In the genomic region with DNA sequence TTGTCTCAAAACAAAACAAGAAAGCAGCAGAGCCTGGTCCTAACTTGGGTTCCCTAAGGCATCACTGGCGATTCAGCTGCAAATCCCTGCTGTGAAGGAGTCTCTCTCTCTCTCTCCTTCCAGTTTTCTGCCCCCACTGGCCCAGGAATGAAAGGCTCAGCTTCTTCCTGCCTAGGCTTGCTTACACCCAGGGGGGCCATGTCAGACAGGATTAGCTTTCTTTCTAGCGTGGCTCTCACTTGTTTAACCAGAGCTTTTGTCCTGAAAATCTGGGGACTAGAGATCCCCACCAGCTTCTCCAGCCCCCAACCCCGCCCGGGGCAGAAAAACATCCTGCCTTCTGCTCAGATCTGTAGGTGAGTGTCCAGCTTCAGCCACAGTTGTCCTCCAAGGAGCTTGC, we compare ENCODE assay signal across 25 mouse cellular contexts. TPM values are rescaled to one million over a fixed set of nuclear protein-coding genes. Genes with fewer than 3 reads are reported as not detected.
A peak's percentile ranks its signal among the peaks of the same experiment; 100 is the strongest.
DNase-seq lines count a peak whose midpoint lies in the region; ATAC-seq and TF ChIP-seq lines count a peak whose summit lies in the region.
"Had no signal": no experiment of that assay in that cellular context is flagged by ENCODE, and none has a peak within 500 bp of the region (broad histone marks: within the 10 kb centered on the region; RNA-seq: fewer than 3 reads in every experiment).

No protein-coding gene starts in this region.

- H3K4me3 ChIP-seq in forebrain, embryonic 10.5 days, result no peak overlapping the region
- H3K4me3 ChIP-seq in forebrain, postnatal 0 days (ENCODE audit: low read depth, low read length), result no peak overlapping the region
- no peak overlapping the region for H3K4me3 ChIP-seq in embryonic facial prominence, embryonic 10.5 days
- H3K4me3 ChIP-seq: embryonic facial prominence, embryonic 12.5 days; hindbrain, embryonic 12.5 days had no signal

- no peak for TF ChIP-seq CTCF in forebrain, postnatal 0 days (IDR thresholded peaks at IDR 0.05; ENCODE audit: low read depth)

- ATAC-seq in forebrain, postnatal 0 days, result no peak
- ATAC-seq: forebrain, embryonic 14.5 days; hindbrain, embryonic 16.5 days; inflammation-experienced regulatory T-cells, adult 6 months had no signal

- no peak for DNase-seq in forebrain, embryonic 10.5 days (ENCODE audit: extremely low spot score, low spot score)
- DNase-seq in forebrain, postnatal 0 days, result no peak
- peak; percentile 35 for DNase-seq in retina, postnatal 1 day
- DNase-seq in retina, embryonic 14.5 days (ENCODE audit: low spot score), result no peak
- DNase-seq in embryonic facial prominence, embryonic 10.5 days (ENCODE audit: low spot score), result peak; percentile 41
- no peak for DNase-seq in spleen, postnatal 4 days (ENCODE audit: low spot score in 2 of 2)
- no peak for DNase-seq in adrenal gland, postnatal 4 days (ENCODE audit: low spot score in 2 of 2)
- DNase-seq: adrenal gland, adult 2 months; adrenal gland, postnatal 25 days; cerebellum, adult 11 months; cerebellum, adult 8-10 months; cerebellum, postnatal 25 days; gastrocnemius, postnatal 36 days; heart, adult 11 months; heart, postnatal 10 days; heart, postnatal 4 days had no signal

- WGBS in forebrain, embryonic 10.5 days, result 14% methylated on average over 4 of the region's 4 CpGs
- WGBS in forebrain, postnatal 0 days, result 13% methylated on average over 4 of the region's 4 CpGs
- 8% methylated on average over 4 of the region's 4 CpGs for WGBS in embryonic facial prominence, embryonic 10.5 days

- peak overlapping the region; percentile 54; the same call in 1 of the 2 replicates for H3K27ac ChIP-seq in forebrain, embryonic 10.5 days
- no peak overlapping the region for H3K27ac ChIP-seq in forebrain, postnatal 0 days (ENCODE audit: low read depth, low read length)
- H3K27ac ChIP-seq in embryonic facial prominence, embryonic 10.5 days (replicated peaks), result no peak overlapping the region
- H3K27ac ChIP-seq: embryonic facial prominence, embryonic 12.5 days; hindbrain, embryonic 12.5 days had no signal

- H3K4me2 ChIP-seq in forebrain, postnatal 0 days (ENCODE audit: low read depth), result no peak overlapping the region
- H3K4me2 ChIP-seq: embryonic facial prominence, embryonic 12.5 days; hindbrain, embryonic 12.5 days had no signal

- peaks cover 13% of the 10 kb centered on the region for H3K4me1 ChIP-seq in forebrain, embryonic 10.5 days
- H3K4me1 ChIP-seq in forebrain, postnatal 0 days (ENCODE audit: insufficient read depth), result no peaks in the 10 kb centered on the region
- H3K4me1 ChIP-seq in embryonic facial prominence, embryonic 10.5 days, result peaks cover 4% of the 10 kb centered on the region; the same call in 1 of the 2 replicates
- H3K4me1 ChIP-seq: embryonic facial prominence, embryonic 12.5 days had no signal

- H3K36me3 ChIP-seq in forebrain, embryonic 10.5 days (replicated peaks), result no peaks in the 10 kb centered on the region
- H3K36me3 ChIP-seq in forebrain, postnatal 0 days (ENCODE audit: insufficient read depth), result no peaks in the 10 kb centered on the region
- no peaks in the 10 kb centered on the region for H3K36me3 ChIP-seq in embryonic facial prominence, embryonic 10.5 days (replicated peaks)
- H3K36me3 ChIP-seq: embryonic facial prominence, embryonic 12.5 days; hindbrain, embryonic 12.5 days had no signal

- no peak overlapping the region for H3K9ac ChIP-seq in forebrain, postnatal 0 days
- H3K9ac ChIP-seq: embryonic facial prominence, embryonic 12.5 days; hindbrain, embryonic 12.5 days had no signal

- no peaks in the 10 kb centered on the region for H3K27me3 ChIP-seq in forebrain, embryonic 10.5 days (ENCODE audit: poor library complexity, severe bottlenecking)
- H3K27me3 ChIP-seq in forebrain, postnatal 0 days (ENCODE audit: insufficient read depth, low read length), result no peaks in the 10 kb centered on the region
- H3K27me3 ChIP-seq in embryonic facial prominence, embryonic 10.5 days (replicated peaks; ENCODE audit: low read depth, poor library complexity, severe bottlenecking), result no peaks in the 10 kb centered on the region
- H3K27me3 ChIP-seq: embryonic facial prominence, embryonic 12.5 days; hindbrain, embryonic 12.5 days had no signal

- H3K9me3 ChIP-seq in forebrain, embryonic 10.5 days, result peaks cover 4% of the 10 kb centered on the region; the same call in 1 of the 2 replicates
- H3K9me3 ChIP-seq in forebrain, postnatal 0 days (ENCODE audit: low read length), result no peaks in the 10 kb centered on the region
- 0 out of 2 replicates have a peak, but pooled peaks cover 2% of the 10 kb centered on the region for H3K9me3 ChIP-seq in embryonic facial prominence, embryonic 10.5 days
- H3K9me3 ChIP-seq: embryonic facial prominence, embryonic 12.5 days; hindbrain, embryonic 12.5 days had no signal

RNA-seq across cellular contexts. Expression of a gene that starts 13.0 kb away (rescaled TPM):
- not detected in 2 replicates for polyA plus RNA-seq in forebrain, embryonic 10.5 days (2016; fragmentation: Nextera tagmentation; extraction: Ambion mirVana)
- not detected in 2 replicates for total RNA-seq in forebrain, postnatal 0 days (2014; rRNA removed)
- not detected in 2 replicates for polyA plus RNA-seq in forebrain, postnatal 0 days (2015; fragmentation: Nextera tagmentation; extraction: Ambion mirVana)
- polyA plus RNA-seq in embryonic facial prominence, embryonic 10.5 days (2016; fragmentation: Nextera tagmentation; extraction: Ambion mirVana), result not detected in 2 replicates
- not detected for total RNA-seq in adrenal gland, postnatal 4 days (2021)
- total RNA-seq: adrenal gland, adult 2 months; adrenal gland, postnatal 25 days; gastrocnemius, adult 8-10 months; gastrocnemius, postnatal 36 days; heart, postnatal 10 days; heart, postnatal 4 days had no signal
- polyA plus RNA-seq: adrenal gland, adult 2 months; C2C12; cortical plate, adult 2 months; embryonic facial prominence, embryonic 12.5 days; heart, embryonic 14.5 days; hindbrain, embryonic 12.5 days; hindbrain, embryonic 16.5 days; inflammation-experienced regulatory T-cells, adult 6 months had no signal

RNA-seq across cellular contexts. Expression of a gene that starts 21.1 kb away (rescaled TPM):
- not detected in 2 replicates for polyA plus RNA-seq in forebrain, embryonic 10.5 days (2016; fragmentation: Nextera tagmentation; extraction: Ambion mirVana)
- total RNA-seq in forebrain, postnatal 0 days (2014; rRNA removed), result not detected in 2 replicates
- not detected in 2 replicates for polyA plus RNA-seq in forebrain, postnatal 0 days (2015; fragmentation: Nextera tagmentation; extraction: Ambion mirVana)
- not detected in 2 replicates for polyA plus RNA-seq in embryonic facial prominence, embryonic 10.5 days (2016; fragmentation: Nextera tagmentation; extraction: Ambion mirVana)
- total RNA-seq in adrenal gland, postnatal 4 days (2021), result not detected
- total RNA-seq: adrenal gland, adult 2 months; adrenal gland, postnatal 25 days; gastrocnemius, adult 8-10 months; gastrocnemius, postnatal 36 days; heart, postnatal 10 days; heart, postnatal 4 days had no signal
- polyA plus RNA-seq: adrenal gland, adult 2 months; C2C12; cortical plate, adult 2 months; embryonic facial prominence, embryonic 12.5 days; forebrain, embryonic 14.5 days; heart, embryonic 14.5 days; hindbrain, embryonic 12.5 days; inflammation-experienced regulatory T-cells, adult 6 months had no signal

RNA-seq across cellular contexts. Expression of a gene that starts 36.5 kb away (rescaled TPM):
- polyA plus RNA-seq in forebrain, embryonic 10.5 days (2016; fragmentation: Nextera tagmentation; extraction: Ambion mirVana), result not detected in 2 replicates
- 0.43 TPM in 1 of 2 replicates, not detected in the other for total RNA-seq in forebrain, postnatal 0 days (2014; rRNA removed)
- 0.18 and 0.20 TPM in 2 replicates for polyA plus RNA-seq in forebrain, postnatal 0 days (2015; fragmentation: Nextera tagmentation; extraction: Ambion mirVana)
- polyA plus RNA-seq in embryonic facial prominence, embryonic 10.5 days (2016; fragmentation: Nextera tagmentation; extraction: Ambion mirVana), result not detected in 2 replicates
- total RNA-seq in adrenal gland, postnatal 4 days (2021), result under 1 TPM; 0.11 to 0.37 TPM
- total RNA-seq: gastrocnemius, postnatal 36 days had no signal
- polyA plus RNA-seq: inflammation-experienced regulatory T-cells, adult 6 months had no signal

RNA-seq across cellular contexts. Expression of a gene that starts 38.0 kb away (rescaled TPM):
- polyA plus RNA-seq in forebrain, embryonic 10.5 days (2016; fragmentation: Nextera tagmentation; extraction: Ambion mirVana), result not detected in 2 replicates
- total RNA-seq in forebrain, postnatal 0 days (2014; rRNA removed), result not detected in 2 replicates
- polyA plus RNA-seq in forebrain, postnatal 0 days (2015; fragmentation: Nextera tagmentation; extraction: Ambion mirVana), result not detected in 2 replicates
- not detected in 2 replicates for polyA plus RNA-seq in embryonic facial prominence, embryonic 10.5 days (2016; fragmentation: Nextera tagmentation; extraction: Ambion mirVana)
- not detected for total RNA-seq in adrenal gland, postnatal 4 days (2021)
- total RNA-seq: adrenal gland, adult 2 months; adrenal gland, postnatal 25 days; gastrocnemius, adult 8-10 months; gastrocnemius, postnatal 36 days; heart, postnatal 10 days; heart, postnatal 4 days had no signal
- polyA plus RNA-seq: adrenal gland, adult 2 months; C2C12; embryonic facial prominence, embryonic 12.5 days; forebrain, embryonic 14.5 days; heart, embryonic 14.5 days; hindbrain, embryonic 12.5 days; hindbrain, embryonic 16.5 days; inflammation-experienced regulatory T-cells, adult 6 months had no signal

RNA-seq across cellular contexts. Expression of a gene that starts 55.1 kb away (rescaled TPM):
- polyA plus RNA-seq in forebrain, embryonic 10.5 days (2016; fragmentation: Nextera tagmentation; extraction: Ambion mirVana), result 0.12 and 0.14 TPM in 2 replicates
- total RNA-seq in forebrain, postnatal 0 days (2014; rRNA removed), result 0.15 TPM in 1 of 2 replicates, not detected in the other
- polyA plus RNA-seq in forebrain, postnatal 0 days (2015; fragmentation: Nextera tagmentation; extraction: Ambion mirVana), result not detected in 2 replicates
- 0.20 and 0.24 TPM in 2 replicates for polyA plus RNA-seq in embryonic facial prominence, embryonic 10.5 days (2016; fragmentation: Nextera tagmentation; extraction: Ambion mirVana)
- total RNA-seq in adrenal gland, postnatal 4 days (2021), result under 1 TPM in 1 of 2 experiments, not detected in 1; 0.11 TPM
- total RNA-seq: adrenal gland, adult 2 months; adrenal gland, postnatal 25 days; gastrocnemius, adult 8-10 months; gastrocnemius, postnatal 36 days; heart, postnatal 10 days; heart, postnatal 4 days had no signal
- polyA plus RNA-seq: adrenal gland, adult 2 months; forebrain, embryonic 14.5 days; heart, embryonic 14.5 days; hindbrain, embryonic 16.5 days had no signal

Comparison
In these comparisons a context has a peak if more than half of its experiments do, and no peak if none do; other contexts are left out.
1. DNase-seq: peak in retina, postnatal 1 day (single experiment) and embryonic facial prominence, embryonic 10.5 days (single experiment); none in forebrain, embryonic 10.5 days (single experiment), forebrain, postnatal 0 days (single experiment), retina, embryonic 14.5 days (single experiment), spleen, postnatal 4 days (0 of 2) and adrenal gland, postnatal 4 days (0 of 2).